Mouse (Mus musculus) lung, postnatal 25 days (tissue): ENCODE measurements at regions not wholly inside any gene's neighbourhood (a gene's known extent, or its start where the extent isn't known, plus 50 kb on each side); places are given as distances from the start of the nearest gene placed in this dataset.

ENCODE experiments used
- DNase-seq: peaks from one replicate; pipeline ENCODE4 v3.0.0; 2022; ENCODE audit warnings: low spot score

- no peak for DNase-seq
Measured at GRCm38 (mm10) chr9:61816589-61817179, 97.7 kb downstream of the Rplp1 start.

- no peak for DNase-seq
Measured at GRCm38 (mm10) chr9:61815995-61816394, 98.3 kb downstream of the Rplp1 start.

- no peak for DNase-seq
Measured at GRCm38 (mm10) chr9:61813291-61813690, 101.1 kb downstream of the Rplp1 start.

GRCm38 (mm10) chr9:61812315-61812714 is 102.0 kb downstream of the Rplp1 start:
- DNase-seq: peak; percentile 31

GRCm38 (mm10) chr9:61810456-61810855 is 103.9 kb downstream of the Rplp1 start:
- no peak for DNase-seq

- DNase-seq: peak; percentile 83
Measured at GRCm38 (mm10) chr9:61808351-61809225, 105.8 kb downstream of the Rplp1 start.

- DNase-seq: no peak
Measured at GRCm38 (mm10) chr9:61805971-61806370, 108.4 kb downstream of the Rplp1 start.

GRCm38 (mm10) chr9:61803555-61803954 is 110.8 kb downstream of the Rplp1 start:
- DNase-seq: no peak

GRCm38 (mm10) chr9:61802694-61803093 is 111.6 kb downstream of the Rplp1 start:
- DNase-seq: no peak

- DNase-seq: no peak
Measured at GRCm38 (mm10) chr9:61799535-61799934, 114.8 kb downstream of the Rplp1 start.

- no peak for DNase-seq
Measured at GRCm38 (mm10) chr9:61795910-61796309, 118.4 kb downstream of the Rplp1 start.

GRCm38 (mm10) chr9:61791435-61792064 is 122.8 kb downstream of the Rplp1 start:
- no peak for DNase-seq

GRCm38 (mm10) chr9:61790849-61791248 is 123.5 kb downstream of the Rplp1 start:
- DNase-seq: no peak

GRCm38 (mm10) chr9:61789066-61789897 is 125.1 kb downstream of the Rplp1 start:
- DNase-seq: peak; percentile 40

GRCm38 (mm10) chr9:61781469-61781868 is 132.9 kb downstream of the Rplp1 start:
- DNase-seq: no peak

- no peak for DNase-seq
Measured at GRCm38 (mm10) chr9:61780186-61780939, 134.0 kb downstream of the Rplp1 start.

- DNase-seq: no peak
Measured at GRCm38 (mm10) chr9:61779165-61779564, 135.2 kb downstream of the Rplp1 start.

GRCm38 (mm10) chr9:61776446-61776845 is 137.9 kb downstream of the Rplp1 start:
- DNase-seq: no peak

GRCm38 (mm10) chr9:61770207-61770955 is 144.0 kb downstream of the Rplp1 start:
- no peak for DNase-seq

- DNase-seq: no peak
Measured at GRCm38 (mm10) chr9:61766187-61766586, 148.2 kb downstream of the Rplp1 start.

GRCm38 (mm10) chr9:61765366-61765765 is 149.0 kb downstream of the Rplp1 start:
- DNase-seq: no peak
